Mouse (Mus musculus) layer of hippocampus, postnatal 10 days (tissue): ENCODE results near the gene Gm14435. TPM values are rescaled to one million over a fixed set of nuclear protein-coding genes. Genes with fewer than 3 reads are reported as not detected.
"Not testable (repeated sequence)": the region's sequence is repeated elsewhere in the genome, so short reads cannot be mapped to it uniquely, and the experiment has no call there.

Source experiments
- DNase-seq, 2 experiments: peaks; one replicate each; pipeline ENCODE4 v3.0.0; 2021; ENCODE audit warnings: low spot score in 2 of 2
- long read RNA-seq: library from polyadenylated mRNA; stranded (forward); transcript quantifications from one replicate; pipeline ENCODE4 v2.0.0, GENCODE M21; 2023
- total RNA-seq, 2 experiments: library from RNA; stranded (reverse); gene quantifications; 2 replicates each; pipeline ENCODE4 v1.2.3; 2021

Gene Gm14435
- 10 to 100 TPM; 15.7 to 19.0 TPM for total RNA-seq
- long read RNA-seq, transcript Gm14435-202 (3 exons, 1,127 nt), result major isoform, 17 of 18 reads
- long read RNA-seq, partial matches to known transcripts, result 0 of 18 reads
- long read RNA-seq, other reads (novel, unspliced or antisense), result 1 of 18 reads

GRCm38 (mm10) chr2:176423294-176423693 lies at the start of gene Gm14435:
Gm14435 (plus strand) TSS chr2:176423594.
- not testable (repeated sequence) for DNase-seq

Other genes with a start within 250 kb of the Gm14435 start
- 1 to 10 TPM; 4.8 to 5.4 TPM for gene 2210418O10Rik, start 197.0 kb upstream of the Gm14435 start, total RNA-seq
- not detected for gene Gm11009, start 104.1 kb upstream of the Gm14435 start, total RNA-seq
- gene Gm14434, start 63.2 kb downstream of the Gm14435 start, total RNA-seq, result not detected
- gene Zfp967, start 97.5 kb downstream of the Gm14435 start, total RNA-seq, result not detected
- gene Gm14308, start 212.8 kb downstream of the Gm14435 start, total RNA-seq, result 1 to 10 TPM in 1 of 2 experiments, under 1 TPM in 1; 0.89 to 8.8 TPM
- gene Zfp973, start 246.9 kb downstream of the Gm14435 start, total RNA-seq, result 10 to 100 TPM; 11.9 to 15.2 TPM